Mouse (Mus musculus): ENCODE measurements around the gene Eef1akmt2. TPM values are rescaled to one million over a fixed set of nuclear protein-coding genes. Genes with fewer than 3 reads are reported as not detected.

Eef1akmt2 gene
- total RNA-seq (2014; rRNA removed) (16.4 and 21.8 TPM in 2 replicates), polyA plus RNA-seq (2012; rRNA removed) (3.4 and 5.4 TPM in 2 replicates)

DNA sequence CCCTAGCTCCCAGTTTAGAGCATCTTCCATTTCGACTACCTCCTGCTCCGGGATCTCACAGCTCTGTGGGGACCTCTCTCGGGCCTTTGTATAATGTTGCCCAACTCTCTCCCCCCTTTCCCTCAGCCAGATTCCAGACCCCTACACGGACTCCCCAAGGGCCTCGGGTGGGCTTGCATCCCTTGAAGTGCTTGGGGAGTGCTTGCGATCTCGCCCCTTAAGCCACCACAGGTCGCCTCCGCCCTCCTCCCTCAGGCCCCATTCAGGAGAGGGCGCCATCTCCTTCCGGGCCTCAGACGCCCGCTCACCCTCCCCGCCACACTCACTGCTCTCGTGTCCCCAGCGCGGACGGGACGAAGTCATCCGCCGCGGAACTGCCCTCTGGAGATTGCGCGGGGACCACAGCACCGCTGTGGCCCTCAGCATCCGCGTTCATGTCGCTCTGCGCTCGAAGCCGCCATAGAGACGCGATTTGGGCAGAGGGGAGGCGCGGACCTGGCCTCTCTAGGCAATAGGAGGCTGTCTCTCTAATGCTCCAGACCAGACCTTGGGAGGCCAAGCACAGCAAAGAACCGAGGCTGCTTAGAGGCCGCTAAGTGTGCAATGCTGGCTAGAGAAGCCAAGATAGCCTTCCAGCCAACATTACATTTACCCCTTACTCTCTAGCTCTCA, at the start of gene Eef1akmt2:
Gene Eef1akmt2, minus strand, starts transcription at position 501 of the 672 bp plus-strand sequence.
- Histone ChIP-seq H3K27ac (replicated peaks; ENCODE audit: insufficient read depth, low read depth, low read length) (peak within 1 kb of the TSS; percentile 48), H3K27me3 (ENCODE audit: control insufficient read depth, insufficient read depth, low read length) (no peaks in the 10 kb centered on the region), H3K4me3 (ENCODE audit: insufficient read depth, low read depth, low read length) (peak within 1 kb of the TSS; percentile 58), H3K4me1 (ENCODE audit: control insufficient read depth, insufficient read depth, low read length) (no peaks in the 10 kb centered on the region), H3K36me3 (ENCODE audit: control insufficient read depth, insufficient read depth, low read length) (peaks cover 9% of the 10 kb centered on the region; the same call in 1 of the 2 replicates), H3K79me2 (ENCODE audit: control insufficient read depth, insufficient read depth, low read length) (no peaks in the 10 kb centered on the region), H3K9ac (ENCODE audit: low read depth, low read length) (peak within 1 kb of the TSS; percentile 64)
- TF ChIP-seq POLR2A (IDR thresholded peaks at IDR 0.05; ENCODE audit: extremely low read depth, insufficient read depth, low read length) = no peak
- peak; percentile 16; the same call in 1 of the 2 replicates for TF ChIP-seq CTCF (IDR thresholded peaks at IDR 0.05; ENCODE audit: low read depth, low read length)
- peak; percentile 72 for DNase-seq (ENCODE audit: extremely low read depth, low read depth, low spot score)
- under 1% methylated on average over 37 of the region's 37 CpGs for WGBS

GRCm38 (mm10) chr7:132900826-132901531, 48.5 kb upstream of the Eef1akmt2 start:
- Histone ChIP-seq H3K27ac (replicated peaks; ENCODE audit: insufficient read depth, low read depth, low read length) (no peak overlapping the region), H3K4me3 (ENCODE audit: insufficient read depth, low read depth, low read length) (no peak overlapping the region), H3K4me1 (ENCODE audit: control insufficient read depth, insufficient read depth, low read length) (no peaks in the 10 kb centered on the region), H3K36me3 (ENCODE audit: control insufficient read depth, insufficient read depth, low read length) (no peaks in the 10 kb centered on the region), H3K79me2 (ENCODE audit: control insufficient read depth, insufficient read depth, low read length) (no peaks in the 10 kb centered on the region), H3K27me3 (ENCODE audit: control insufficient read depth, insufficient read depth, low read length) (no peaks in the 10 kb centered on the region), H3K9ac (ENCODE audit: low read depth, low read length) (no peak overlapping the region)
- DNase-seq (ENCODE audit: extremely low read depth, low read depth, low spot score) = no peak
- 67% methylated on average over 2 of the region's 2 CpGs for WGBS
- no peak for TF ChIP-seq CTCF (IDR thresholded peaks at IDR 0.05; ENCODE audit: low read depth, low read length)
- no peak for TF ChIP-seq POLR2A (IDR thresholded peaks at IDR 0.05; ENCODE audit: extremely low read depth, insufficient read depth, low read length)

DNA sequence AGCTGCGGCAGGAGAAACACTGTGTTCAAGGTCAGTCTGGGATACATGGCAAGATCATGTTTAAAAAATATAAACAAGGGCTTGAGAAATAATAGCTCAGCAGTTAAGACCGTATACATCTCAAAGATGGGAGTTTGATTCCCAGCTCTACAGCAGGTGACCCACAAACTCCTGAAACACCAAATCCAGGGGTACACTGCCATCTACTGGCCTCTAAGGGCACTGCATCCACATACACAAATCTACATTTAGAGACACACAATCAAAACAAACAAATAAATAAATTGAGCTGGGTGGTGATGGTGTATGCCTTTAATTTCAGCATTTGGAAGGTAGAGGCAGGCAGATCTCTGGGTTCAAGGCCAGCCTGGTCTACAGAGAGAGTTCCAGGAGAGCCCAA, 45.8 kb upstream of the Eef1akmt2 start:
- TF ChIP-seq CTCF (IDR thresholded peaks at IDR 0.05; ENCODE audit: low read depth, low read length) = peak; percentile 46; the same call in 1 of the 2 replicates
- TF ChIP-seq POLR2A (IDR thresholded peaks at IDR 0.05; ENCODE audit: extremely low read depth, insufficient read depth, low read length) = no peak
- Histone ChIP-seq H3K27ac (replicated peaks; ENCODE audit: insufficient read depth, low read depth, low read length) (no peak overlapping the region), H3K27me3 (ENCODE audit: control insufficient read depth, insufficient read depth, low read length) (no peaks in the 10 kb centered on the region), H3K79me2 (ENCODE audit: control insufficient read depth, insufficient read depth, low read length) (no peaks in the 10 kb centered on the region), H3K36me3 (ENCODE audit: control insufficient read depth, insufficient read depth, low read length) (no peaks in the 10 kb centered on the region), H3K4me3 (ENCODE audit: insufficient read depth, low read depth, low read length) (no peak overlapping the region), H3K4me1 (ENCODE audit: control insufficient read depth, insufficient read depth, low read length) (no peaks in the 10 kb centered on the region), H3K9ac (ENCODE audit: low read depth, low read length) (no peak overlapping the region)
- no peak for DNase-seq (ENCODE audit: extremely low read depth, low read depth, low spot score)
- 86% methylated on average over 2 of the region's 2 CpGs for WGBS

GRCm38 (mm10) chr7:132897258-132897657, 44.8 kb upstream of the Eef1akmt2 start:
- TF ChIP-seq CTCF (IDR thresholded peaks at IDR 0.05; ENCODE audit: low read depth, low read length) (peak; percentile 15; the same call in 1 of the 2 replicates), POLR2A (IDR thresholded peaks at IDR 0.05; ENCODE audit: extremely low read depth, insufficient read depth, low read length) (no peak)
- no peak overlapping the region for H3K9ac ChIP-seq (ENCODE audit: low read depth, low read length)
- no peak for DNase-seq (ENCODE audit: extremely low read depth, low read depth, low spot score)
- no peaks in the 10 kb centered on the region for H3K27me3 ChIP-seq (ENCODE audit: control insufficient read depth, insufficient read depth, low read length)
- no peaks in the 10 kb centered on the region for H3K4me1 ChIP-seq (ENCODE audit: control insufficient read depth, insufficient read depth, low read length)
- no peak overlapping the region for H3K4me3 ChIP-seq (ENCODE audit: insufficient read depth, low read depth, low read length)
- WGBS = 95% methylated on average over 10 of the region's 10 CpGs
- no peaks in the 10 kb centered on the region for H3K79me2 ChIP-seq (ENCODE audit: control insufficient read depth, insufficient read depth, low read length)
- no peaks in the 10 kb centered on the region for H3K36me3 ChIP-seq (ENCODE audit: control insufficient read depth, insufficient read depth, low read length)
- H3K27ac ChIP-seq (replicated peaks; ENCODE audit: insufficient read depth, low read depth, low read length) = no peak overlapping the region

- Histone ChIP-seq H3K36me3 (ENCODE audit: control insufficient read depth, insufficient read depth, low read length) (no peaks in the 10 kb centered on the region), H3K9ac (ENCODE audit: low read depth, low read length) (no peak overlapping the region), H3K27ac (replicated peaks; ENCODE audit: insufficient read depth, low read depth, low read length) (no peak overlapping the region), H3K27me3 (ENCODE audit: control insufficient read depth, insufficient read depth, low read length) (no peaks in the 10 kb centered on the region), H3K4me3 (ENCODE audit: insufficient read depth, low read depth, low read length) (no peak overlapping the region), H3K4me1 (ENCODE audit: control insufficient read depth, insufficient read depth, low read length) (no peaks in the 10 kb centered on the region), H3K79me2 (ENCODE audit: control insufficient read depth, insufficient read depth, low read length) (no peaks in the 10 kb centered on the region)
- WGBS = 87% methylated on average over 9 of the region's 9 CpGs
- DNase-seq (ENCODE audit: extremely low read depth, low read depth, low spot score) = no peak
- no peak for TF ChIP-seq CTCF (IDR thresholded peaks at IDR 0.05; ENCODE audit: low read depth, low read length)
- no peak for TF ChIP-seq POLR2A (IDR thresholded peaks at IDR 0.05; ENCODE audit: extremely low read depth, insufficient read depth, low read length)
These were observed 43.8 kb upstream of the Eef1akmt2 start for GRCm38 (mm10) chr7:132896206-132896815.

Measured in liver, adult 2 months (tissue).